Mouse (Mus musculus): ENCODE data around the gene Shank2. TPM values are rescaled to one million over a fixed set of nuclear protein-coding genes. Genes with fewer than 3 reads are reported as not detected.
A peak's percentile ranks its signal among the peaks of the same experiment; 100 is the strongest.

The Shank2 gene
- total and polyA plus RNA-seq, 3 experiments = not detected

DNA sequence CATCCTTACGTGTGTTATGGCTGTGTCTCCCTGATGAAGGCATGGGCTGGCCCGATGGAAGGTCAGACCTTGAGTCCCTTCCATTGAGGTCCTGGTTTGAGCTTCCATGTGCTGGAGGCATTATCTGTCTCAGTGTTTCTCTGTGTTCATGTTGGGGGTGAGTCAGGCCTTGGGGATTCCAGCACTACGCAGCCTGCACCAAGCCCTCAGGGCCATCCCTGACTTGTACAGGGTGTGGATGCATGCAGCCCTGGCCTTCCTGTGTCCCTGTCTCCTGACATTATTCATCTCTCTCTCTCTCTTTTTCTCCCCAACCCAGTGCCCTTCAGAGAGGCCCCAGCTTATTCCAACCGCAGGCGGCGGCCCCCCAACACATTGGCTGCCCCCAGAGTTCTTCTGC lies 177.7 kb downstream of the Shank2 start:
- Histone ChIP-seq H3K36me3 (ENCODE audit: control insufficient read depth in 1 of 2, insufficient read depth in 2 of 2, low read length in 2 of 2) (no peaks in the 10 kb centered on the region), H3K9me3 (replicated peaks; ENCODE audit: insufficient read depth, low read length) (no peaks in the 10 kb centered on the region), H3K4me3 (ENCODE audit: control insufficient read depth in 1 of 2, insufficient read depth in 1 of 2, low read depth in 2 of 2, low read length in 2 of 2) (no peak overlapping the region), H3K79me2 (ENCODE audit: control insufficient read depth, insufficient read depth, low read length, poor library complexity) (no peaks in the 10 kb centered on the region), H3K9ac (ENCODE audit: control insufficient read depth, low read depth, low read length, poor library complexity, severe bottlenecking) (no peak overlapping the region), H3K4me1 (ENCODE audit: control insufficient read depth in 1 of 2, insufficient read depth in 2 of 2, low read length in 2 of 2) (no peaks in the 10 kb centered on the region), H3K27me3 (ENCODE audit: control insufficient read depth in 1 of 2, insufficient read depth in 2 of 2, low read length in 2 of 2) (no peaks in the 10 kb centered on the region), H3K27ac (ENCODE audit: control insufficient read depth, low read depth, low read length) (no peak overlapping the region)
- TF ChIP-seq GATA1 (IDR thresholded peaks at IDR 0.05; ENCODE audit: low read depth, low read length) = no peak
- no peak for TF ChIP-seq UBTF (IDR thresholded peaks at IDR 0.05; ENCODE audit: borderline replicate concordance, insufficient read depth, low read depth, low read length)
- TF ChIP-seq ZNF384 (IDR thresholded peaks at IDR 0.05; ENCODE audit: low read depth, low read length) = no peak
- no peak for TF ChIP-seq E2F4 (IDR thresholded peaks at IDR 0.05; ENCODE audit: borderline replicate concordance, low read depth, low read length)
- no peak for TF ChIP-seq HCFC1 (IDR thresholded peaks at IDR 0.05; ENCODE audit: low read depth, low read length)
- TF ChIP-seq ZMIZ1 (IDR thresholded peaks at IDR 0.05; ENCODE audit: low read depth, low read length) = no peak
- TF ChIP-seq TCF12 (IDR thresholded peaks at IDR 0.05; ENCODE audit: low read depth, low read length) = no peak
- no peak for TF ChIP-seq NRF1 (IDR thresholded peaks at IDR 0.05; ENCODE audit: insufficient read depth, low read depth, low read length, poor library complexity, severe bottlenecking)
- no peak for TF ChIP-seq POLR2A (IDR thresholded peaks at IDR 0.05; ENCODE audit: control insufficient read depth in 1 of 2, insufficient read depth in 1 of 2, low read depth in 1 of 2, low read length in 2 of 2, poor library complexity in 1 of 2)
- no peak for TF ChIP-seq MYB (IDR thresholded peaks at IDR 0.05; ENCODE audit: low read depth, low read length)
- TF ChIP-seq GABPA (IDR thresholded peaks at IDR 0.05; ENCODE audit: low read depth, low read length) = no peak
- no peak for TF ChIP-seq POLR2AphosphoS5 (IDR thresholded peaks at IDR 0.05; ENCODE audit: borderline replicate concordance, low read depth, low read length)
- no peak for TF ChIP-seq ETS1 (IDR thresholded peaks at IDR 0.05; ENCODE audit: low read depth, low read length)
- no peak for TF ChIP-seq MEF2A (IDR thresholded peaks at IDR 0.05; ENCODE audit: extremely low read depth, insufficient replicate concordance, low read depth, low read length, poor library complexity, severe bottlenecking)
- DNase-seq (ENCODE audit: low read depth, low spot score) = no peak

- Histone ChIP-seq H3K36me3 (ENCODE audit: control insufficient read depth in 1 of 2, insufficient read depth in 2 of 2, low read length in 2 of 2) (no peaks in the 10 kb centered on the region), H3K9me3 (replicated peaks; ENCODE audit: insufficient read depth, low read length) (no peaks in the 10 kb centered on the region), H3K9ac (ENCODE audit: control insufficient read depth, low read depth, low read length, poor library complexity, severe bottlenecking) (no peak overlapping the region), H3K27me3 (ENCODE audit: control insufficient read depth in 1 of 2, insufficient read depth in 2 of 2, low read length in 2 of 2) (no peaks in the 10 kb centered on the region), H3K4me3 (ENCODE audit: control insufficient read depth in 1 of 2, insufficient read depth in 1 of 2, low read depth in 2 of 2, low read length in 2 of 2) (no peak overlapping the region), H3K4me1 (ENCODE audit: control insufficient read depth in 1 of 2, insufficient read depth in 2 of 2, low read length in 2 of 2) (no peaks in the 10 kb centered on the region), H3K79me2 (ENCODE audit: control insufficient read depth, insufficient read depth, low read length, poor library complexity) (no peaks in the 10 kb centered on the region), H3K27ac (ENCODE audit: control insufficient read depth, low read depth, low read length) (no peak overlapping the region)
- DNase-seq (ENCODE audit: low read depth, low spot score) = peak; percentile 9
- TF ChIP-seq CTCF (IDR thresholded peaks at IDR 0.05 in 2 of 3, conservative IDR thresholded peaks at IDR 0.05 in 1 of 3; ENCODE audit: control insufficient read depth in 1 of 3, insufficient read depth in 1 of 3, low read depth in 2 of 3, low read length in 3 of 3, poor library complexity in 1 of 3, severe bottlenecking in 1 of 3) (peak; percentile 10 to 39 (median 18); a peak in 3 of 6 replicates), MXI1 (IDR thresholded peaks at IDR 0.05; ENCODE audit: low read depth, low read length) (no peak), JUND (IDR thresholded peaks at IDR 0.05; ENCODE audit: low read depth, low read length) (no peak)
Measured at GRCm38 (mm10) chr7:144180885-144181284, 179.2 kb downstream of the Shank2 start.
